Mouse (Mus musculus) stomach, embryonic 16.5 days (tissue): ENCODE measurements around the gene Tlk1. TPM values are rescaled to one million over a fixed set of nuclear protein-coding genes. Genes with fewer than 3 reads are reported as not detected.

Experiments used
- ATAC-seq: fragments of 200-750 bp; cut with Nextera tagmentation; 2 replicates; pipeline ENCODE4 v1.8.0; 2017; ENCODE audit warnings: moderate number of reproducible peaks, moderate TSS enrichment; ENCODE audit not compliant: insufficient read depth, low FRiP score
- H3K27ac ChIP-seq: fragments of 300-500 bp; sonication (generic); 2 replicates; pipeline ENCODE4 v1.5.1; 2014; ENCODE audit warnings: low read length
- H3K27me3 ChIP-seq: fragments of 300-500 bp; sonication (generic); 2 replicates; pipeline ENCODE4 v1.6.1; 2014; ENCODE audit warnings: low read length, control low read depth, mixed read lengths; ENCODE audit not compliant: control insufficient read depth, insufficient read depth
- H3K36me3 ChIP-seq: fragments of 300-500 bp; sonication (generic); 2 replicates; pipeline ENCODE4 v1.6.1; 2014; ENCODE audit warnings: low read length; ENCODE audit not compliant: control insufficient read depth, insufficient read depth
- H3K4me1 ChIP-seq: fragments of 300-500 bp; sonication (generic); 2 replicates; pipeline ENCODE4 v1.6.1; 2014; ENCODE audit warnings: low read length, control low read depth, mixed read lengths; ENCODE audit not compliant: control insufficient read depth, insufficient read depth
- H3K4me2 ChIP-seq: fragments of 300-500 bp; sonication (generic); 2 replicates; pipeline ENCODE4 v1.6.1; 2014; ENCODE audit warnings: low read depth, low read length, mixed read lengths
- H3K4me3 ChIP-seq: fragments of 300-500 bp; sonication (generic); replicated peaks from 2 replicates; pipeline ENCODE4 v1.5.1; 2014; ENCODE audit warnings: mild to moderate bottlenecking, low read length
- H3K9ac ChIP-seq: fragments of 300-500 bp; sonication (generic); 2 replicates; pipeline ENCODE4 v1.6.1; 2014; ENCODE audit warnings: low read length
- H3K9me3 ChIP-seq: fragments of 300-500 bp; sonication (generic); replicated peaks from 2 replicates; pipeline ENCODE4 v1.6.1; 2016; ENCODE audit warnings: low read length, control low read depth; ENCODE audit not compliant: control insufficient read depth
- WGBS: fragments of 180-500 bp; shearing (Covaris S2); extraction: QIAGEN DNeasy Blood & Tissue Kit; methylation state at CpG from one replicate; pipeline ENCODE4 v1.1.7; 2014; 5-methylcytosine and 5-hydroxymethylcytosine counted together
- polyA plus RNA-seq: library from polyadenylated mRNA; unstranded; fragments of >200 nt; fragmentation: Nextera tagmentation; extraction: Ambion mirVana; gene quantifications from 2 replicates; pipeline ENCODE4 v1.2.1, GENCODE M21; 2015

The Tlk1 gene
- polyA plus RNA-seq, 1 experiment from 2014 or later, result 24.9 TPM

- no peak overlapping the region for H3K4me2 ChIP-seq
- no peak overlapping the region for H3K4me3 ChIP-seq
- H3K36me3 ChIP-seq, result no peaks in the 10 kb centered on the region
- no peak overlapping the region for H3K9ac ChIP-seq
- WGBS, result 80% methylated on average over 3 of the region's 3 CpGs
- no peaks in the 10 kb centered on the region for H3K4me1 ChIP-seq
- H3K27me3 ChIP-seq, result no peaks in the 10 kb centered on the region
- no peak overlapping the region for H3K27ac ChIP-seq
- H3K9me3 ChIP-seq, result no peaks in the 10 kb centered on the region
- no peak for ATAC-seq
Measured at GRCm38 (mm10) chr2:70856971-70857370, 31.4 kb upstream of the Tlk1 start.

GRCm38 (mm10) chr2:70854231-70854888 is 28.8 kb upstream of the Tlk1 start:
- no peaks in the 10 kb centered on the region for H3K9me3 ChIP-seq
- WGBS, result 85% methylated on average over 8 of the region's 8 CpGs
- no peaks in the 10 kb centered on the region for H3K4me1 ChIP-seq
- ATAC-seq, result no peak
- H3K27ac ChIP-seq, result no peak overlapping the region
- H3K27me3 ChIP-seq, result no peaks in the 10 kb centered on the region
- no peak overlapping the region for H3K9ac ChIP-seq
- H3K36me3 ChIP-seq, result no peaks in the 10 kb centered on the region
- H3K4me3 ChIP-seq, result no peak overlapping the region
- H3K4me2 ChIP-seq, result no peak overlapping the region

GRCm38 (mm10) chr2:70853329-70853728 is 27.8 kb upstream of the Tlk1 start:
- Histone ChIP-seq H3K4me2 (no peak overlapping the region), H3K9me3 (no peaks in the 10 kb centered on the region), H3K4me3 (no peak overlapping the region), H3K36me3 (no peaks in the 10 kb centered on the region), H3K27me3 (no peaks in the 10 kb centered on the region), H3K9ac (no peak overlapping the region), H3K27ac (no peak overlapping the region), H3K4me1 (no peaks in the 10 kb centered on the region)
- WGBS, result 48% methylated on average over 7 of the region's 7 CpGs
- ATAC-seq, result no peak

- no peak overlapping the region for H3K4me3 ChIP-seq
- no peak for ATAC-seq
- H3K9ac ChIP-seq, result no peak overlapping the region
- no peaks in the 10 kb centered on the region for H3K4me1 ChIP-seq
- H3K4me2 ChIP-seq, result no peak overlapping the region
- H3K36me3 ChIP-seq, result no peaks in the 10 kb centered on the region
- no peaks in the 10 kb centered on the region for H3K9me3 ChIP-seq
- H3K27me3 ChIP-seq, result no peaks in the 10 kb centered on the region
- no peak overlapping the region for H3K27ac ChIP-seq
- 33% methylated on average over 11 of the region's 11 CpGs for WGBS
Measured at GRCm38 (mm10) chr2:70852796-70853221, 27.3 kb upstream of the Tlk1 start.

- 59% methylated on average over 8 of the region's 8 CpGs for WGBS
Measured at GRCm38 (mm10) chr2:70852186-70852795, 26.8 kb upstream of the Tlk1 start.

GRCm38 (mm10) chr2:70845871-70846270 is 20.3 kb upstream of the Tlk1 start:
- Histone ChIP-seq H3K27me3 (no peaks in the 10 kb centered on the region), H3K9me3 (no peaks in the 10 kb centered on the region), H3K4me2 (no peak overlapping the region), H3K9ac (no peak overlapping the region), H3K4me1 (peaks cover 3% of the 10 kb centered on the region; the same call in 1 of the 2 replicates), H3K27ac (no peak overlapping the region), H3K36me3 (no peaks in the 10 kb centered on the region), H3K4me3 (no peak overlapping the region)
- WGBS, result 63% methylated on average over 2 of the region's 2 CpGs
- no peak for ATAC-seq

More at GRCm38 (mm10) chr2:70852186-70852795, 26.8 kb upstream of the Tlk1 start:
- Histone ChIP-seq H3K9me3 (no peaks in the 10 kb centered on the region), H3K4me3 (no peak overlapping the region), H3K36me3 (no peaks in the 10 kb centered on the region), H3K4me1 (no peaks in the 10 kb centered on the region), H3K27ac (no peak overlapping the region), H3K4me2 (no peak overlapping the region), H3K9ac (no peak overlapping the region), H3K27me3 (no peaks in the 10 kb centered on the region)
- ATAC-seq, result no peak

- peaks cover 3% of the 10 kb centered on the region; the same call in 1 of the 2 replicates for H3K4me1 ChIP-seq
- no peak overlapping the region for H3K4me3 ChIP-seq
- no peaks in the 10 kb centered on the region for H3K36me3 ChIP-seq
- WGBS, result 79% methylated on average over 9 of the region's 9 CpGs
- no peak overlapping the region for H3K4me2 ChIP-seq
- ATAC-seq, result no peak
- H3K9ac ChIP-seq, result no peak overlapping the region
- no peaks in the 10 kb centered on the region for H3K27me3 ChIP-seq
- H3K9me3 ChIP-seq, result no peaks in the 10 kb centered on the region
- H3K27ac ChIP-seq, result no peak overlapping the region; the same call in 1 of the 2 replicates
Measured at GRCm38 (mm10) chr2:70844694-70845395, 19.3 kb upstream of the Tlk1 start.

GRCm38 (mm10) chr2:70842049-70842618 is 16.6 kb upstream of the Tlk1 start:
- H3K4me1 ChIP-seq, result peaks cover 3% of the 10 kb centered on the region; the same call in 1 of the 2 replicates
- H3K9me3 ChIP-seq, result no peaks in the 10 kb centered on the region
- no peak overlapping the region for H3K9ac ChIP-seq
- H3K4me2 ChIP-seq, result no peak overlapping the region
- no peaks in the 10 kb centered on the region for H3K27me3 ChIP-seq
- H3K27ac ChIP-seq, result no peak overlapping the region
- H3K36me3 ChIP-seq, result no peaks in the 10 kb centered on the region
- 48% methylated on average over 13 of the region's 13 CpGs for WGBS
- ATAC-seq, result no peak
- H3K4me3 ChIP-seq, result no peak overlapping the region
